Mouse (Mus musculus) testis, postnatal 10 days (tissue): ENCODE measurements around the gene Onecut1.

Source experiments
- DNase-seq: peaks from one replicate; pipeline ENCODE4 v3.0.0; 2021; ENCODE audit warnings: low spot score

Gene Onecut1

GRCm38 (mm10) chr9:74860461-74860860, 1.3 kb upstream of the Onecut1 start:
- DNase-seq: no peak

GRCm38 (mm10) chr9:74862096-74862780, 517 bp downstream of the Onecut1 start:
- DNase-seq: no peak

- no peak for DNase-seq
Observed at GRCm38 (mm10) chr9:74862783-74863654, 1.3 kb downstream of the Onecut1 start.

GRCm38 (mm10) chr9:74863655-74864443, 2.1 kb downstream of the Onecut1 start:
- no peak for DNase-seq

GRCm38 (mm10) chr9:74864471-74864870, 2.8 kb downstream of the Onecut1 start:
- DNase-seq: no peak

- DNase-seq: no peak
Observed at GRCm38 (mm10) chr9:74866596-74867313, 5.0 kb downstream of the Onecut1 start.

- peak; percentile 70 for DNase-seq
Observed at GRCm38 (mm10) chr9:74867641-74868205, 6.0 kb downstream of the Onecut1 start.

GRCm38 (mm10) chr9:74868336-74868950, 6.7 kb downstream of the Onecut1 start:
- peak; percentile 66 for DNase-seq

- peak; percentile 81 for DNase-seq
Observed at GRCm38 (mm10) chr9:74870960-74871688, 9.4 kb downstream of the Onecut1 start.

- DNase-seq: no peak
Observed at GRCm38 (mm10) chr9:74876328-74876727, 14.6 kb downstream of the Onecut1 start.

GRCm38 (mm10) chr9:74877709-74878108, 16.0 kb downstream of the Onecut1 start:
- DNase-seq: no peak

- DNase-seq: no peak
Observed at GRCm38 (mm10) chr9:74887866-74888265, 26.1 kb downstream of the Onecut1 start.

- DNase-seq: no peak
Observed at GRCm38 (mm10) chr9:74896742-74897141, 35.0 kb downstream of the Onecut1 start.

- DNase-seq: no peak
Observed at GRCm38 (mm10) chr9:74897375-74897982, 35.8 kb downstream of the Onecut1 start.

GRCm38 (mm10) chr9:74900141-74900540, 38.4 kb downstream of the Onecut1 start:
- DNase-seq: no peak

- DNase-seq: peak; percentile 83
Observed at GRCm38 (mm10) chr9:74904866-74905508, 43.3 kb downstream of the Onecut1 start.

GRCm38 (mm10) chr9:74906951-74907350, 45.2 kb downstream of the Onecut1 start:
- DNase-seq: no peak

GRCm38 (mm10) chr9:74909245-74909644, 47.5 kb downstream of the Onecut1 start:
- peak; percentile 71 for DNase-seq

- no peak for DNase-seq
Observed at GRCm38 (mm10) chr9:74910226-74910759, 48.6 kb downstream of the Onecut1 start.
